Mouse (Mus musculus) stomach, embryonic 15.5 days (tissue): ENCODE measurements around the gene Tas2r143. TPM values are rescaled to one million over a fixed set of nuclear protein-coding genes. Genes with fewer than 3 reads are reported as not detected.
A peak's percentile ranks its signal among the peaks of the same experiment; 100 is the strongest.

Source experiments
- ATAC-seq: fragments of 200-750 bp; cut with Nextera tagmentation; 2 replicates; pipeline ENCODE4 v1.8.0; 2017; ENCODE audit warnings: low read depth, moderate number of reproducible peaks, moderate TSS enrichment; ENCODE audit not compliant: insufficient read depth, low FRiP score
- H3K27ac ChIP-seq: fragments of 300-500 bp; sonication (generic); 2 replicates; pipeline ENCODE4 v1.5.1; 2015; ENCODE audit warnings: mild to moderate bottlenecking, inconsistent platforms
- H3K27me3 ChIP-seq: fragments of 300-500 bp; sonication (generic); replicated peaks from 2 replicates; pipeline ENCODE4 v1.6.1; 2015; ENCODE audit warnings: inconsistent platforms
- H3K36me3 ChIP-seq: fragments of 300-500 bp; sonication (generic); 2 replicates; pipeline ENCODE4 v1.6.1; 2015; ENCODE audit warnings: inconsistent platforms
- H3K4me1 ChIP-seq: fragments of 300-500 bp; sonication (generic); 2 replicates; pipeline ENCODE4 v1.6.1; 2015; ENCODE audit warnings: inconsistent platforms
- H3K4me2 ChIP-seq: fragments of 300-500 bp; sonication (generic); 2 replicates; pipeline ENCODE4 v1.6.1; 2015; ENCODE audit warnings: mild to moderate bottlenecking, inconsistent platforms
- H3K4me3 ChIP-seq: fragments of 300-500 bp; sonication (generic); replicated peaks from 2 replicates; pipeline ENCODE4 v1.5.1; 2015; ENCODE audit warnings: inconsistent platforms
- H3K9ac ChIP-seq: fragments of 300-500 bp; sonication (generic); 2 replicates; pipeline ENCODE4 v1.6.1; 2015; ENCODE audit warnings: inconsistent platforms
- H3K9me3 ChIP-seq: fragments of 300-500 bp; sonication (generic); 2 replicates; pipeline ENCODE4 v1.6.1; 2016; ENCODE audit warnings: inconsistent platforms
- WGBS: fragments of 180-500 bp; shearing (Covaris S2); methylation state at CpG from one replicate; pipeline ENCODE4 v1.1.7; 2015; 5-methylcytosine and 5-hydroxymethylcytosine counted together
- polyA plus RNA-seq: library from polyadenylated mRNA; unstranded; fragments of >200 nt; fragmentation: Nextera tagmentation; extraction: Ambion mirVana; gene quantifications from 2 replicates; pipeline ENCODE4 v1.2.1, GENCODE M21; 2015

The Tas2r143 gene
- polyA plus RNA-seq, 1 experiment from 2014 or later: not detected

DNA sequence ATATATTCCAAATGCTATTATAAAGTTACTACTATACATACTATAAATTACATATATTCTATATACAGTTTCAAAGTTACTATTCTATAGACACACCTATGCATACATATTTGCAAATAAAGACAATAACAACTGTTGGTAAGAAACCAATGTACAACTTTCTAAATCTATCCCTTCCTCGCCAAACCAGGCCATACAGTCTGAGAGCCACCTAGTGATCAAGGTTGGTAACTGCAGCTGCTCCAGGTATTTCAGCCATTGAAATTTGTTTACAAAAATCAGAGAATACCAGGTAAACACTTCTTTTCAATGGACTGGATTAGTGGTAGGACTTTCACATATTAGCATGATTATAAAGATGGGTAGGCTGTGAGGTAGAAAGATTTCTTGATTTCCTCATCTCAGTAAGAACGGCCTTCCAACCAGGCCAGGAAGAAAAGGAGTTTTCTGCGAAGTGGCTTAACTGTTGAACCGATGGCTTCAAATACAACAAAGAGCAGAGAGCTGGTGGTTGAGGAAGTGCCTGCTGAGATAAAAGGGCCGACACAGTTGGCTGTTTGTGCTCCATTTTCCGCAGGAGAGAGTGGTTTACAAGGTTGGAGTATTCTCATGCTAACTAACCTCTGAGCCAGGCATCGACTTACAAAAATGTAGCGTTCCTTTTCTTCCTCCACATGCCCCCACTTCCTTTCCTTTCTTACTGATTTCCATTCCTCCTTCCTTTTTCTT, 19.5 kb upstream of the Tas2r143 start:
- H3K27ac ChIP-seq: no peak overlapping the region
- no peaks in the 10 kb centered on the region for H3K27me3 ChIP-seq
- no peak for ATAC-seq
- H3K9ac ChIP-seq: no peak overlapping the region
- no peaks in the 10 kb centered on the region for H3K36me3 ChIP-seq
- no peak overlapping the region for H3K4me2 ChIP-seq
- no peak overlapping the region for H3K4me3 ChIP-seq
- H3K9me3 ChIP-seq: no peaks in the 10 kb centered on the region
- H3K4me1 ChIP-seq: 0 out of 2 replicates have a peak, but pooled peaks cover under 1% of the 10 kb centered on the region
- 25% methylated on average over 8 of the region's 8 CpGs for WGBS

DNA sequence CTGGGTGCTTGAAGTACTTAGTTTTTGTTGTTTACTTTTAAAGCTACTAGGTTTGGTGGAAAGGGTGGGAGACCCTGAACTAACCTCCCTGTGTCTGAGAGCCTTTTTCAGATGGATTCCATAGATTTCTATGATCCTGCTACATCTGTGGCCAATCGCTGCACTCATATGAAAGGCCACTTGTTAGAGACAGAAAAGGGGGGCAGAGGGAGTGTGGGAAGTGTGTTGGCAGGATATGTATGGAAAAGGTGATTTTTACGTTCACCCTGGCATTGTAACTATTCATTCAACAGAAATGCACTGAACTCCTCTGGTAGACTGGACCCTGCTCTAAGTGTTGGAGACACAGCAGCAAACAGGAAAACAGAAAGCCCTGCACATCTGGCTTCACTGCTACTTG, 18.8 kb upstream of the Tas2r143 start:
- Histone ChIP-seq H3K9me3 (no peaks in the 10 kb centered on the region), H3K36me3 (no peaks in the 10 kb centered on the region), H3K27ac (no peak overlapping the region), H3K4me1 (no peaks in the 10 kb centered on the region), H3K9ac (no peak overlapping the region), H3K4me2 (no peak overlapping the region), H3K4me3 (no peak overlapping the region), H3K27me3 (no peaks in the 10 kb centered on the region)
- no peak for ATAC-seq
- WGBS: 75% methylated on average over 2 of the region's 2 CpGs

DNA sequence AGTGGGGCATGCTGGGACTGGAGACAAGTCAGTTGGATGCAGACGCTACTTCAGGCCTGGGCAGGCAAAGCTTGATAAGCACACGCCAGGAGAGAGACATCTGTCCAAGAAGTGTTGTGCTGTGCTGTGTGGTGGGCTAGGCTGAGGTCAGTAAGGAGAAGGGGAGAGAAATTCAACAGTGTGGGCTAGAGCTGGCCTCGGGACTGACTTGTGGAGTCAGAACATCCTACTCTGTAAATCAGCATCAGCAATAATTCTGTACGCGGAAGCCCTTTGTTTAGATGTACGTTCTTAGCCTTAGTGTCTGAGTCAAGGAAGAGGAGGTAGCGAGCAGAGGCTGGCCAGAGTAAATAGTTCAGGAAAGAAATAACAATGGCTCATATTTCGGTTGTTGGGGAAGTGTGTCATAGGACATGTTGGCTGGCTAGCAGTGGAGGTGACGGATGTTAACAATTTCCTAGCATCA, 18.1 kb upstream of the Tas2r143 start:
- Histone ChIP-seq H3K4me3 (no peak overlapping the region), H3K27ac (0 out of 2 replicates have a peak overlapping the region, but pooled peaks have one; percentile 5), H3K4me1 (no peaks in the 10 kb centered on the region), H3K9ac (no peak overlapping the region), H3K27me3 (no peaks in the 10 kb centered on the region), H3K36me3 (no peaks in the 10 kb centered on the region), H3K9me3 (no peaks in the 10 kb centered on the region), H3K4me2 (no peak overlapping the region)
- no peak for ATAC-seq
- 26% methylated on average over 9 of the region's 9 CpGs for WGBS

DNA sequence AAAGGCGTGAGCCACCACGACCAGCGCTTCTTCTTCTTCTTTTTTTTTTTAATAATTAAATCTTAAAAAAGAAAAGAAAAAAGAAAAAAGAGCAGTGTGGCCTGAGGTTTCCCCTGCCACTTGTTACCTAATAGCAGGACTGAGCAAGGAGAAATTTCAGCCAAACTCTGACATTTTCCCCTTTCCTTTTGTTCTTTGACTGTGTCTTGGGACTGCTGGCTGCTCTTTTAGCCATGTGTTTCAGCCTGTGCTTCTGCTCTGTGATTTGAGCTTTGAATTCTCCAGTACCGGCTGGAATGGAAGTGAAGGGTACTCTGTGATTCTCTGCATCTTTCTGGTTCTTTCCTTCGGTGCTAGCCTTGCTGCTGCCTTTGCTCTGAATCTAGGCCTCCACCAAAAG, 16.7 kb upstream of the Tas2r143 start:
- no peaks in the 10 kb centered on the region for H3K36me3 ChIP-seq
- H3K27me3 ChIP-seq: no peaks in the 10 kb centered on the region
- no peaks in the 10 kb centered on the region for H3K9me3 ChIP-seq
- no peak for ATAC-seq
- H3K4me3 ChIP-seq: no peak overlapping the region
- 93% methylated on average over 5 of the region's 5 CpGs for WGBS
- no peaks in the 10 kb centered on the region for H3K4me1 ChIP-seq
- no peak overlapping the region for H3K27ac ChIP-seq
- H3K4me2 ChIP-seq: no peak overlapping the region
- H3K9ac ChIP-seq: no peak overlapping the region

DNA sequence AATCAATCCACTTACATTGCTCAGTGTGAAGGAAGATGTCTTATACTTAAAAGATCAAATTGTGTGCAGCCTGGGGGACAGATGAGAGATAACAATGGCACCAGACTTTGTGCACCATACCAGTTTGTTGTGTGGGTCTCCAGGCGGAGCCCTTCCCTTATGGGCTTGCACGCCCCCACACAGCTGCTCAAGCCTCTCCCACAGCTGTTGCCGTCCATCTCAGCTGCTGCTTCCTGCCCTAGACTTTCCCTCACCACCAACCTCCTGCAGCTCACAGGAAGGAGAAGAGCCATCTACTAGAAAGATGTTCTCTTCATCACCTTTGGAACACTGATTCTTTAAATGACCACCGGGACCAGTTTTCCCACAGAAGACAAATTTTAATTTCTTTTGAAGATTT, 14.4 kb upstream of the Tas2r143 start:
- no peak overlapping the region for H3K4me3 ChIP-seq
- H3K36me3 ChIP-seq: no peaks in the 10 kb centered on the region
- H3K27me3 ChIP-seq: no peaks in the 10 kb centered on the region
- no peak overlapping the region for H3K4me2 ChIP-seq
- 64% methylated on average over 4 of the region's 4 CpGs for WGBS
- no peak overlapping the region for H3K27ac ChIP-seq
- ATAC-seq: no peak
- no peaks in the 10 kb centered on the region for H3K4me1 ChIP-seq
- H3K9me3 ChIP-seq: no peaks in the 10 kb centered on the region
- H3K9ac ChIP-seq: no peak overlapping the region

DNA sequence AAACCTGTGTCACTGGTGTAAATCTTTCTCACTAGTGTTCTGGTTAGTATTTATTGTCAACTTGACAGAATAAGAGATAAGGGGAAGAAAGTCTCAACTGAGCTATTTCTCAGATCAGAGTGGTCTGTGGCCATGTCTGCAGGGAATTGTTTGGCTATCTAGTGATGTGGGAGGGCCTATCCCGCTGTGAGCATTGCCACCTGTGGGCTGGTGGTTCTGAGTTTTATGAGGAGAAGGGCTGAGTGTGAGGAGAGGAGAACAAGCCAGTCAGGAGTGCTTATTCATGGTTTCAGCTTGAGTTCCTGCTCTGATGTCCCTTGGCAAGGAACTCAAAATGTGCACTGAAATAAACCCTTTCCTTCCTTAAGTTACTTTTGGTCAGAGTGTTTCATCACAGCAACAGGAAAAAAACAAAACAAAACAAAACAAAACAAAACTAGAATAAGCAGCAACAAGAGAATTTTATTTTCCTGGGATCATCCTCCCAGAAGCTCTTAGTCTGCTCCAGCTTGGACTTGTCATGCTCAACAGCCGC, 8.2 kb upstream of the Tas2r143 start:
- no peak for ATAC-seq
- Histone ChIP-seq H3K27ac (no peak overlapping the region; the same call in 1 of the 2 replicates), H3K36me3 (no peaks in the 10 kb centered on the region), H3K27me3 (no peaks in the 10 kb centered on the region), H3K9ac (no peak overlapping the region), H3K4me1 (peaks cover 7% of the 10 kb centered on the region; the same call in 1 of the 2 replicates), H3K4me2 (no peak overlapping the region), H3K9me3 (no peaks in the 10 kb centered on the region), H3K4me3 (no peak overlapping the region)
- 15% methylated on average over 2 of the region's 2 CpGs for WGBS

DNA sequence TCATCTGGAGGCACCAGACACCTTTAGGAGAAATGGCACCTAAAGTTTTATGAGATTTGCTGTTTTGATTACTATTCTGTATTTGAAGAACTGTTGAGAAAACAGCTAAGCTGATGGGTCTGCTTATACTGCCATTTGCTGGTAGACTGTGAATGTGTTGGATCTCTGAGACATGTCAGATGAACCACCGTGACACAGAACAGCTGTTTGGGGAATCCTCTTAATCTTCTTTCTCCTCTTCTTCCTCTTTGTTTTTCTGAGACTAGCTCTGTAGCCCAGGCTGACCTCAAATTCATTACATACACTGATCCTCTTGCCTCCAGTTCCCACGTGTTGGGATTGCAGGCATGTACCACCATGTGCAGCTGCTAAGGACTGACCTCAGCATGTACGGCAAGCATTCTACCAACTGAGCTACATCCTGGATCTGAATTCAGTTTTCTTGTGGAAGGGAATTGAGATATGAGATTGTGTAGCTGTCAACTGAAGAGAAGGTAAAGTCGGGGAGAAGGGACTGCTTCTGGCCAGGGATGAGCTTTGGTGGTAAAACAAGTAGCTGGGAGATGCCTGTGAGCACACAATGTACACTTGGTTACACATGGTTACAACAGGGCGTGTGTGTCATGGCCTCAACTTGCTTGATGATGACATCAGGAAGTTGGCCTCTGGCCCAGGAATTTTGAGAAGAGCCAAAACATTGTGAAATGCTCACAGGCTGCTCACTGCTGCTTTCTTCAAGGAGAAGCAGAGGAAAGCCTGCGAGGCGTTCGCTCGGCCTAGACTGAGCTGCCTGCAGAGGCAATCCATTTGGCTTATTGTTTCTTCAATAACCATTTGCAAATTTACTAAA, 3.9 kb upstream of the Tas2r143 start:
- no peak overlapping the region for H3K4me2 ChIP-seq
- no peak overlapping the region for H3K4me3 ChIP-seq
- H3K27ac ChIP-seq: peak overlapping the region; percentile 67
- H3K27me3 ChIP-seq: no peaks in the 10 kb centered on the region
- H3K36me3 ChIP-seq: no peaks in the 10 kb centered on the region
- no peak overlapping the region for H3K9ac ChIP-seq
- 41% methylated on average over 9 of the region's 9 CpGs for WGBS
- peaks cover 13% of the 10 kb centered on the region; the same call in 1 of the 2 replicates for H3K4me1 ChIP-seq
- no peaks in the 10 kb centered on the region for H3K9me3 ChIP-seq
- ATAC-seq: peak; percentile 65

DNA sequence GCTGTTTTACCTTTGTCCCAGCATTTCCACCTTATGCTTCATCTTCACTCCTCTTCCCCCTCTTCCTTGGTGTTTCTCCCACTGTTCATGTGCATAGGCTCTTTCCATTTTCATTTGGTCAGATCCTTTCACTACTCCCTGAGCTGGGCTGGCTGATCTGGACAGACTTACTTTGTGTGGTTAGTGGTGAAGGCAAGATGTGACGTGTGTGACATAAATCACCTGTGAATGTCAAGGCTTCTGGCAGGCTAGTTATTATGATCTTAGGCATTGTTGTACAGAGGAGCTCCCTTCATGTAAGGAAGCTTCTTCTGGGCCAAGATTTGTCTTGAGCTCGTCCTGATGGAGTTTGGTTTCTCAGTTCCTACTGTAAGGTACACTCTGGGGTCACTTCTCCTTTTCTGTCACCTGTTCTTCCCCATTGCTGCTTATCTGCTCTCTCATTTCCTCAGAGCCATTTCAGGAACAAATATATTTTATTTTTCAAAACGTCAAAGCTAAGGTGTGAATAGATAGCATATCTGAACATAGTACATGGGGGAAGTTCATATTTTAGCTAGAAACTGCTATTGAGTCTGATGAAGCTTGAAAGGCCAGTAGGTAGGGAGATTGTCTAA, 2.9 kb upstream of the Tas2r143 start:
- Histone ChIP-seq H3K9me3 (no peaks in the 10 kb centered on the region), H3K4me1 (peaks cover 8% of the 10 kb centered on the region; the same call in 1 of the 2 replicates), H3K4me2 (no peak overlapping the region), H3K36me3 (no peaks in the 10 kb centered on the region), H3K27me3 (no peaks in the 10 kb centered on the region), H3K27ac (peak overlapping the region; percentile 67; the same call in 1 of the 2 replicates), H3K4me3 (no peak overlapping the region), H3K9ac (no peak overlapping the region)
- WGBS: 46% methylated on average over 3 of the region's 3 CpGs
- no peak for ATAC-seq

DNA sequence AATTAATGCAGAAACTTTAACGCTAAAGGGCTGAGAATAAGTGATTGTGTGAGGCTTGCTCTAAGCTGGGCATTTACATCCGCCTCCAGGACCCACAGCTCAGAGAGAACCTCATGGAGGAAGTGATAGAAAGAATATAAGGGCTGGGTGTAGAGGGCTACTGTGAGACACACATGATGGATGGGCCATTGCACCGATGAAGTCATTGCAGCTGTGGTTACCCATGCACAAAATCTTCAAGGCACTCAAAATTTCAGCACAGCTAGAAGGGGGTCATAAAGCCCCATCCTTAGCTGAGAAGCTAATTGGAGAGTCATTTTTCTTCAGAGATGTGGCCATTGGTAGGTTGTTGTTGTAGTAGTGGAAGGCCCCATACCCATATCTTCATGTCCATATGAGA, 1.8 kb upstream of the Tas2r143 start:
- Histone ChIP-seq H3K9me3 (no peaks in the 10 kb centered on the region), H3K27ac (no peak overlapping the region), H3K9ac (no peak overlapping the region), H3K36me3 (no peaks in the 10 kb centered on the region), H3K27me3 (no peaks in the 10 kb centered on the region), H3K4me2 (no peak overlapping the region), H3K4me1 (peaks cover 8% of the 10 kb centered on the region; the same call in 1 of the 2 replicates), H3K4me3 (no peak overlapping the region)
- ATAC-seq: no peak
- 74% methylated on average over 3 of the region's 3 CpGs for WGBS

DNA sequence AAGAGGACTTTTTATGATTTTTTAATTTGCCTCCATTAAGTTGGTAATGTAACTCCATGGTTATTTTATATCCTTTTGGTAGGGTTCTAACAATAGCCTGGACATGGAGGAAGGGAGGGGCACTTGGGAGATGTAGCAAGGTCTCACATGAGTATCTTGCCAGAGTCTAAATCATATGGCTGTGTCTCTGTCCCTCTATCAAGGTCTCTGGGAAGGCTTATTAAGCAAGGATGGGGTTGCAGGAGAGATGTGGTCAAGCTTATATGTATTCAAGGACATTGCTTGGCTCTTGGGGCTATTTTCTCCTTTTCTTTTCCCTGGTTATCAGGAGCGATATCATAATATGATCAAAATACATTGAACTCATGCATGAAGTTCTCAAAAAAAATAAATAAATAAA, 1.0 kb upstream of the Tas2r143 start:
- Histone ChIP-seq H3K9me3 (no peaks in the 10 kb centered on the region), H3K36me3 (no peaks in the 10 kb centered on the region), H3K27me3 (no peaks in the 10 kb centered on the region), H3K9ac (no peak overlapping the region), H3K4me2 (no peak overlapping the region), H3K4me3 (no peak overlapping the region), H3K4me1 (peaks cover 8% of the 10 kb centered on the region; the same call in 1 of the 2 replicates), H3K27ac (no peak overlapping the region)
- 97% methylated on average over 1 of the region's 1 CpGs for WGBS
- ATAC-seq: no peak

DNA sequence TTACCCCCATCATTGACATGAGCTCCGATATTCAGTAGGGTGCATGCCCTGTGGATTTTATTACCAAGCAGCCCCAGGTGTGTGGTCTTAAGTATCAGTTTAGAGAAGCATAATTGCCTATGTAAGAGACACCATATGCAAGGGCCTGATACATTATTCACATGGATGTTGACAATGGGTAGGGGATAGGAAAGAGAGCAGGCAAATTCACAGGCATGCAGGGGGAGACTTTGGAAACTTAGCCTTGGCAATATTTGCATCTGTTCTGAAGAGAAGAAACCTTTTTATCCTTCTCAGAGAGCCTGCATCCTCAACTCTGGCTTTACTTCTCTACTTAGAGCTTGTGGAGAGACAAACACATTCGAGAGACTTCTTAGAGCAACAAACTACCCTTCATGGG, 5.1 kb downstream of the Tas2r143 start, which contains the start of gene Tas2r135:
TSS of gene Tas2r135 (plus strand) at position 301 of the 400 bp plus-strand sequence.
- Histone ChIP-seq H3K4me2 (no peak within 1 kb of the TSS), H3K4me3 (no peak within 1 kb of the TSS), H3K36me3 (no peaks in the 10 kb centered on the region), H3K9me3 (no peaks in the 10 kb centered on the region), H3K9ac (no peak within 1 kb of the TSS), H3K4me1 (no peaks in the 10 kb centered on the region), H3K27me3 (no peaks in the 10 kb centered on the region), H3K27ac (no peak within 1 kb of the TSS)
- no peak for ATAC-seq
- WGBS: 70% methylated on average over 2 of the region's 2 CpGs
